Mouse (Mus musculus) E14TG2a.4 (cell line): ENCODE measurements around the gene Alox5.

Source experiments
- CTCF ChIP-seq: conservative IDR thresholded peaks from 2 replicates; pipeline ENCODE4 v1.5.1; 2014; ENCODE audit warnings: low read length
- POU5F1 ChIP-seq: IDR thresholded peaks from 2 replicates; pipeline ENCODE4 v1.6.1; 2014; ENCODE audit warnings: low read length, borderline replicate concordance

- TF ChIP-seq CTCF (no peak), POU5F1 (no peak)
These were observed 65.9 kb downstream of the Alox5 start for GRCm38 (mm10) chr6:116394916-116395648.
